Mouse (Mus musculus): Measurements from ENCODE around the gene Fhit.

Gene Fhit

DNA sequence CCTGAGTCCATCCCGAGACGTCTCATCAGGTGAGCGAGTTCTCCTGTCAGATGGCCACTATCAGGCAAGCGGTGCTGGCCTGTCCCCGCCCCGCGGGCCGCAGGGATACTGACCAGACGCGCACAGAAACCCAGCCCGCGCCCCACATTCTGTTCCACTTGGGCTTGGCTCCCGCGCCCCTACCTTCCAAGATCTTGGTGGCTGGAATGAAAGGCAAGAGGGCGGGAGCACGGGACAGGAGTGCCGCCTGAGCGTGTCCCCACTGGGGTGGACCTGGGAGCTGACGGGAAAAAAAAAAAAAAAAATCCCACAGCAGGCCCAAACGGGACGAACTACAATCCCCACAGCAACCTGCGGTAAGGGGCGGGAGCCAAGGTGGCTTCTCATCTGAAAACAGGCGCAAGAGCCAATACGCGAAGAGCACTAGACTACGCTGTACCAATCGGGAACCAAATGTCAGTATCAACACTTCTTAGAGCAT is at the start of gene Fhit:
Gene Fhit (minus strand): TSS at position 285 of the 481 bp plus-strand sequence.
- no peaks in the 10 kb centered on the region for H3K36me3 ChIP-seq (ENCODE audit: control insufficient read depth, insufficient read depth, low read length, poor library complexity, severe bottlenecking)
- peak; percentile 84 for DNase-seq (ENCODE audit: low read depth, low spot score)
- H3K27me3 ChIP-seq (ENCODE audit: control insufficient read depth, insufficient read depth, low read length, poor library complexity, severe bottlenecking), result no peaks in the 10 kb centered on the region

- no peaks in the 10 kb centered on the region for H3K36me3 ChIP-seq (ENCODE audit: control insufficient read depth, insufficient read depth, low read length, poor library complexity, severe bottlenecking)
- DNase-seq (ENCODE audit: low read depth, low spot score), result no peak
- H3K27me3 ChIP-seq (ENCODE audit: control insufficient read depth, insufficient read depth, low read length, poor library complexity, severe bottlenecking), result no peaks in the 10 kb centered on the region
These were observed 45.0 kb upstream of the Fhit start for GRCm38 (mm10) chr14:11206786-11207185.

GRCm38 (mm10) chr14:11160806-11161450 is 907 bp downstream of the Fhit start:
- Histone ChIP-seq H3K36me3 (ENCODE audit: control insufficient read depth, insufficient read depth, low read length, poor library complexity, severe bottlenecking) (no peaks in the 10 kb centered on the region), H3K27me3 (ENCODE audit: control insufficient read depth, insufficient read depth, low read length, poor library complexity, severe bottlenecking) (no peaks in the 10 kb centered on the region)
- peak; percentile 78 for DNase-seq (ENCODE audit: low read depth, low spot score)

DNA sequence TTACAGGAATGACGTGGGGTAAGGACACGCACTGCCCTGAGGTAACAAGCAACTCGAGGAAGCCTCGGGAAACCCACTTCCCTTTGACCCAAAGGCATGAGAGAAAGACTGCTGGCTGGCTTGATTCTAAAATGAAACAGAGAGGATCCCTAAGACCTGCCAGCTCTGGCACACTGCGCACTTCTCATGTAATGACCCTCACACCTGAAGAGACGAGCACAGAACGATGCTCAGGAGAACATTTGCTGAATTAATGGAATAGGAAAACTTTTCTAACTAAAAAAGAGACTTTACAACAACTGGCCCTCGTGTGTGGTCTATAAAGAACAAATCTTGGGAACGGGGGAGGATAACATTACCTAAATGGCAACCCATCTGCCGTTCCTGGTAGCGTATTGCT is 2.2 kb downstream of the Fhit start:
- no peaks in the 10 kb centered on the region for H3K36me3 ChIP-seq (ENCODE audit: control insufficient read depth, insufficient read depth, low read length, poor library complexity, severe bottlenecking)
- no peaks in the 10 kb centered on the region for H3K27me3 ChIP-seq (ENCODE audit: control insufficient read depth, insufficient read depth, low read length, poor library complexity, severe bottlenecking)
- no peak for DNase-seq (ENCODE audit: low read depth, low spot score)

DNA sequence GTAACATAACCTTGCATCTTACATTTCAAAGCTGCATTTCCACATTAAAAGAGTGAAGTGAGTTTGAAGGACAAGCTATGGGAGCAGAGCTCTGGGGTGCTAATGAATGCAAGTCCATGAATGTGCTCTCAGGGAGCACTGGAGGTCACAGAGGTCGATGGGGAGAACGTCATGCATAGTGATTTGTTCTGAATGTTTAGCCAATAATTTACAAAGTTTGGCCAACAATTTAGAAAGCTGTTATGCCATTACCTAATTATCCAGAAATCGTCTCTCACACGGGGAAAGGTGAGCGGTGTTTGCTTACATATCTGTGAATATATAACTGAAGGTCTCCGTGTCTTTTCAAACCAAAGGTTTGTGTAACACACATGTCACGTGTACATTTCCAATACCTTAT is 2.8 kb downstream of the Fhit start:
- H3K27me3 ChIP-seq (ENCODE audit: control insufficient read depth, insufficient read depth, low read length, poor library complexity, severe bottlenecking), result no peaks in the 10 kb centered on the region
- DNase-seq (ENCODE audit: low read depth, low spot score), result no peak
- no peaks in the 10 kb centered on the region for H3K36me3 ChIP-seq (ENCODE audit: control insufficient read depth, insufficient read depth, low read length, poor library complexity, severe bottlenecking)

GRCm38 (mm10) chr14:11157741-11158140 is 4.1 kb downstream of the Fhit start:
- H3K36me3 ChIP-seq (ENCODE audit: control insufficient read depth, insufficient read depth, low read length, poor library complexity, severe bottlenecking), result no peaks in the 10 kb centered on the region
- DNase-seq (ENCODE audit: low read depth, low spot score), result no peak
- no peaks in the 10 kb centered on the region for H3K27me3 ChIP-seq (ENCODE audit: control insufficient read depth, insufficient read depth, low read length, poor library complexity, severe bottlenecking)

- DNase-seq (ENCODE audit: low read depth, low spot score), result no peak
- H3K36me3 ChIP-seq (ENCODE audit: control insufficient read depth, insufficient read depth, low read length, poor library complexity, severe bottlenecking), result no peaks in the 10 kb centered on the region
These were observed 10.1 kb downstream of the Fhit start for GRCm38 (mm10) chr14:11151634-11152321.

DNA sequence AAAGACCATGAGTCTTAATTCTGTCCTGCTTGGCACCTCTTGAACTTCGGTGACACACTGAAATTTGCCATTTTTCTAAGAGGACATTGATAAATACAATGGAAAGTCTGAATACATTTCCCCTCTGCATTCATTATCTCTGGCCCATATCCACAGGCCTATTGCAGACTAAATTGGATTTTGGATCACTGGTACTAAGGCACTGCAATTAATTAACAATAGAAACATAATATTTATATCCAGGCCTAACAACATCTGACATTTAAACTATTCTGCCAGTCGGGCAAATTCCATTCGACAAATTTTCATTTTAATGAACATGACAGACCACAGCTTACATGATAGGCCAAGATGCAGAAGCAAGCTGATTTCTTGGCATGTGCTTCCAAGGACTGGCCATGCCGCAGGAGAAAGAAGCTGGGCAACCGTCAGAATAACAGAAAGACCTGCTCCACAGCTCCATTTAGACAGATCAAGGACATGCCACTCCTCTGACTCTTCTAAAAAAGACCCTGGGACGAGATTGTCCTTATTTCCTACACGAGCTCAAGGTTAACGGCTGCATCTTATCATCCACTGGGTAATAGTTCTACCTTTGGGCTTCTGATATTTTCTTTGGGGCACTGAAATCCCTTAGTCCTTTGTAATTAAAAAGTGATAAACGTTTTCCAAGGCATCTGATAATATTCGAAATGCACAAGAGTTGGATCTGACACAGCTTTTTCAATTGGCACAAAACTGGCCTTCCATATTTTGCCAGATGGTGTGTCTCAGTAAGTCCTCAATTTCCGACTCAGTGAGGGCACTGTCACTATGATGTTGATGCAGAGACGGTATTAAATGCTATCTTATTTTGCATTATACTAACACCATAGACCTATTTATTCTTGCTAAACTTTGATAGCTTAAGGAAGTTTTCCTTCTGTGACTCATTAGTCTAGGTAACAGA is 27.8 kb downstream of the Fhit start:
- H3K36me3 ChIP-seq (ENCODE audit: control insufficient read depth, insufficient read depth, low read length, poor library complexity, severe bottlenecking), result no peaks in the 10 kb centered on the region
- DNase-seq (ENCODE audit: low read depth, low spot score), result no peak
- H3K27me3 ChIP-seq (ENCODE audit: control insufficient read depth, insufficient read depth, low read length, poor library complexity, severe bottlenecking), result no peaks in the 10 kb centered on the region

More at GRCm38 (mm10) chr14:11151634-11152321, 10.1 kb downstream of the Fhit start:
- no peaks in the 10 kb centered on the region for H3K27me3 ChIP-seq (ENCODE audit: control insufficient read depth, insufficient read depth, low read length, poor library complexity, severe bottlenecking)

DNA sequence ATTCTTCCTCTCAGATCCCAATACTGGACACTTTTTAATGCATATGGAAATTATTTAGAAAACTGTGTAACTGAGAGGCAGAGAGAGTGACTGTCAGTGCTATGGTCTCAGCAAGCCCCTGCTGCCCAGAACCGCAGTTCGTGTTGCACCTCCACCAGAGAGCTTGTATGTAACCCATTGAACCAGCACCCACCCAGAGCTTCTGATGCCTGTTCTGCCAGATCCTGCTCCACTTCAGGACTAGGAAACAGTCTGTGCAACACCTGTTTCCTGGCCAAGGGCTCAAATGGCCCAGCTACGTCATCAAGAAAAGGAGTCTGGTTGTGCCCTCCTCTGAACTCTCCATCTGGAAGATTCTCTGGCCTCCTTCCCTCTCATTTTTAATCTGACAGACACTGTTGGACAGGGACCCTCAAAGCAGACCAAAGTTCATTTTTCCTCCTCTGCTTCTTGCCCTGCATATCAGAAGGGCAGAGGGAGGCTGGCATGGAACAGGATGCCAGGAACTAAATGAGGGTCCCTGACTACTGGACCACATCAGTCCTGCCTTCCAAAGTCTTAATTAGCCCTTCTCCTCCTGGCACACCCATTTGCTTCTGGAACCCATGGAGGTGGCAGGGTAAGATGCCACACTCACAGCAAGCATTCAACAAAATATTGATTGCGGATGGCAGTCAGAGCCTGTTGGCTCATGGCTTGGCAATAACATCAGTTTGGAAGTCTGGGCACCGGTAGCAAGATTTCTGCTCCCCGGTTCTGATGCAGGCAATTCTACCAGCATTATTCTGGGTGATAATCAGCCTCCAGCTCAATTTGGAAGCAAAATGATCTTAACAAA is 29.0 kb downstream of the Fhit start:
- Histone ChIP-seq H3K36me3 (ENCODE audit: control insufficient read depth, insufficient read depth, low read length, poor library complexity, severe bottlenecking) (no peaks in the 10 kb centered on the region), H3K27me3 (ENCODE audit: control insufficient read depth, insufficient read depth, low read length, poor library complexity, severe bottlenecking) (no peaks in the 10 kb centered on the region)
- no peak for DNase-seq (ENCODE audit: low read depth, low spot score)

- Histone ChIP-seq H3K27me3 (ENCODE audit: control insufficient read depth, insufficient read depth, low read length, poor library complexity, severe bottlenecking) (no peaks in the 10 kb centered on the region), H3K36me3 (ENCODE audit: control insufficient read depth, insufficient read depth, low read length, poor library complexity, severe bottlenecking) (no peaks in the 10 kb centered on the region)
- DNase-seq (ENCODE audit: low read depth, low spot score), result no peak
These were observed 36.7 kb downstream of the Fhit start for GRCm38 (mm10) chr14:11125096-11125495.

DNA sequence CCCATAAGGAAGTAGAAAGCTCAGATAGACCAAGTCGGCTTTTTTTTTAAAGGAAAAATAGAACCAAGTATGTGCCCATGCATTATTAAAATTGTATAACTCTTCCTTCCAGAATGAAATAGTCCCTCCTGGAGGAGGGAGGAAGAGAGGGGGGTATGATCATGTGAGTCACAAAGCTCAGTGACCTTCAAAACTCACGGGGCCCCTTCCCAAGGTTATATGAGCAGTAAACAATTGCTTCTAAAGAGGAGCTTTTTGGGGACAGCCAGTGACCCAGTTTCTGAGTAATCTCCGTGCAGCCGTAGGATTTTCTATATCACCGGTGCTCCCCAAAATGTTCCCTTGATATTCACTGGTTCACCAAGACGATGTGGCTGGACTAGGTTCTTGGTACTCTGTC is 42.8 kb downstream of the Fhit start:
- H3K36me3 ChIP-seq (ENCODE audit: control insufficient read depth, insufficient read depth, low read length, poor library complexity, severe bottlenecking), result no peaks in the 10 kb centered on the region
- no peaks in the 10 kb centered on the region for H3K27me3 ChIP-seq (ENCODE audit: control insufficient read depth, insufficient read depth, low read length, poor library complexity, severe bottlenecking)
- DNase-seq (ENCODE audit: low read depth, low spot score), result no peak

GRCm38 (mm10) chr14:11085596-11085995 is 76.2 kb downstream of the Fhit start:
- DNase-seq (ENCODE audit: low read depth, low spot score), result no peak
- no peaks in the 10 kb centered on the region for H3K36me3 ChIP-seq (ENCODE audit: control insufficient read depth, insufficient read depth, low read length, poor library complexity, severe bottlenecking)
- no peaks in the 10 kb centered on the region for H3K27me3 ChIP-seq (ENCODE audit: control insufficient read depth, insufficient read depth, low read length, poor library complexity, severe bottlenecking)

GRCm38 (mm10) chr14:11083946-11084345 is 77.9 kb downstream of the Fhit start:
- DNase-seq (ENCODE audit: low read depth, low spot score), result no peak
- Histone ChIP-seq H3K27me3 (ENCODE audit: control insufficient read depth, insufficient read depth, low read length, poor library complexity, severe bottlenecking) (no peaks in the 10 kb centered on the region), H3K36me3 (ENCODE audit: control insufficient read depth, insufficient read depth, low read length, poor library complexity, severe bottlenecking) (no peaks in the 10 kb centered on the region)

DNA sequence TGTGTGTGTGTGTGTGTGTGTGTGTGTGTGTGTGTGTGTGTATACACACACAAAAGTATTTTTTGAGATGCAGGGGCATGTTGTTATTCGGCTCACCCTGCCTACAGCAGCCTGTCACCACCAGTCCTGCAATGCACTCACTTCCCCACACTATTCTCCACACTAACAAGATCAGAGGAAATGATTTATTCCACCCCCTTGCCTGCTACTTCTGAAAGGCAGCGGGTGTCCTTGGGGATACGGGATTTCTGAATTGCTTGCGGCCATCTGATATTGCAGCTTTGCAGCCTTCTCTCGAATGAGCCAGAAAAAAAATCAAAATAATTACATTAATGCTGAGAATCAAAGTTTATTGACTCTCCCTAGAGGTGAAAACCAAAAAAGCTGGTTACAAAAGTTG is 78.4 kb downstream of the Fhit start:
- Histone ChIP-seq H3K36me3 (ENCODE audit: control insufficient read depth, insufficient read depth, low read length, poor library complexity, severe bottlenecking) (no peaks in the 10 kb centered on the region), H3K27me3 (ENCODE audit: control insufficient read depth, insufficient read depth, low read length, poor library complexity, severe bottlenecking) (no peaks in the 10 kb centered on the region)
- DNase-seq (ENCODE audit: low read depth, low spot score), result no peak

Measured in splenic B cell, adult 2 months (primary cell).